Mouse (Mus musculus): ENCODE measurements around the gene Fcgr3. TPM values are rescaled to one million over a fixed set of nuclear protein-coding genes. Genes with fewer than 3 reads are reported as not detected.
"Not testable (repeated sequence)": the region's sequence is repeated elsewhere in the genome, so short reads cannot be mapped to it uniquely, and the experiment has no call there.

Gene Fcgr3
- polyA plus RNA-seq, 1 experiment from 2014 or later = 8.3 TPM

GRCm38 (mm10) chr1:171065768-171066167 is 1.0 kb upstream of the Fcgr3 start:
- peak; percentile 1; the same call in 1 of the 2 replicates for ATAC-seq (ENCODE audit: low FRiP score, low TSS enrichment)
- H3K4me2 ChIP-seq (ENCODE audit: low read length) = peak overlapping the region; percentile 32; the same call in 1 of the 2 replicates
- peaks cover 33% of the 10 kb centered on the region for H3K27me3 ChIP-seq (ENCODE audit: control insufficient read depth, insufficient read depth, low read length)
- not testable (repeated sequence) for H3K9ac ChIP-seq (replicated peaks; ENCODE audit: low read length); H3K4me1 ChIP-seq (ENCODE audit: control insufficient read depth, insufficient read depth, low read length); DNase-seq; H3K9me3 ChIP-seq (ENCODE audit: control insufficient read depth, low read length); H3K36me3 ChIP-seq (ENCODE audit: control insufficient read depth, insufficient read depth, low read length); H3K27ac ChIP-seq (replicated peaks; ENCODE audit: low read depth, low read length)
- 4% methylated on average over 26 of the region's 45 CpGs for WGBS
- H3K4me3 ChIP-seq (replicated peaks; ENCODE audit: low read depth, low read length) = 0 out of 2 replicates have a peak overlapping the region, but pooled peaks have one; percentile 15

- Histone ChIP-seq H3K4me2 (ENCODE audit: low read length) (peak overlapping the region; percentile 49), H3K4me3 (replicated peaks; ENCODE audit: low read depth, low read length) (peak overlapping the region; percentile 23), H3K27me3 (ENCODE audit: control insufficient read depth, insufficient read depth, low read length) (peaks cover 32% of the 10 kb centered on the region)
- not testable (repeated sequence) for DNase-seq; H3K36me3 ChIP-seq (ENCODE audit: control insufficient read depth, insufficient read depth, low read length); H3K9ac ChIP-seq (replicated peaks; ENCODE audit: low read length); H3K9me3 ChIP-seq (ENCODE audit: control insufficient read depth, low read length); H3K27ac ChIP-seq (replicated peaks; ENCODE audit: low read depth, low read length); H3K4me1 ChIP-seq (ENCODE audit: control insufficient read depth, insufficient read depth, low read length)
- WGBS = under 1% methylated on average over 17 of the region's 35 CpGs
- ATAC-seq (ENCODE audit: low FRiP score, low TSS enrichment) = peak; percentile 17
These were observed 480 bp upstream of the Fcgr3 start for GRCm38 (mm10) chr1:171065243-171065587.

GRCm38 (mm10) chr1:171063569-171064490 is 905 bp downstream of the Fcgr3 start:
- H3K27ac ChIP-seq (replicated peaks; ENCODE audit: low read depth, low read length); H3K9me3 ChIP-seq (ENCODE audit: control insufficient read depth, low read length); H3K36me3 ChIP-seq (ENCODE audit: control insufficient read depth, insufficient read depth, low read length); H3K4me1 ChIP-seq (ENCODE audit: control insufficient read depth, insufficient read depth, low read length); H3K9ac ChIP-seq (replicated peaks; ENCODE audit: low read length): not testable (repeated sequence)
- Histone ChIP-seq H3K27me3 (ENCODE audit: control insufficient read depth, insufficient read depth, low read length) (peaks cover 23% of the 10 kb centered on the region), H3K4me2 (ENCODE audit: low read length) (peak overlapping the region; percentile 49), H3K4me3 (replicated peaks; ENCODE audit: low read depth, low read length) (peak overlapping the region; percentile 34)
- peak; percentile 42 for DNase-seq
- WGBS = 8% methylated on average over 37 of the region's 61 CpGs
- peak; percentile 73 for ATAC-seq (ENCODE audit: low FRiP score, low TSS enrichment)

- ATAC-seq (ENCODE audit: low FRiP score, low TSS enrichment) (no peak), DNase-seq (no peak)
- H3K4me1 ChIP-seq (ENCODE audit: control insufficient read depth, insufficient read depth, low read length) = peaks cover 4% of the 10 kb centered on the region; the same call in 1 of the 2 replicates
- no peaks in the 10 kb centered on the region for H3K9me3 ChIP-seq (ENCODE audit: control insufficient read depth, low read length)
- no peak overlapping the region for H3K4me3 ChIP-seq (replicated peaks; ENCODE audit: low read depth, low read length)
- peaks cover 19% of the 10 kb centered on the region for H3K27me3 ChIP-seq (ENCODE audit: control insufficient read depth, insufficient read depth, low read length)
- H3K4me2 ChIP-seq (ENCODE audit: low read length) = no peak overlapping the region
- H3K9ac ChIP-seq (replicated peaks; ENCODE audit: low read length) = no peak overlapping the region
- no peaks in the 10 kb centered on the region for H3K36me3 ChIP-seq (ENCODE audit: control insufficient read depth, insufficient read depth, low read length)
- 91% methylated on average over 3 of the region's 3 CpGs for WGBS
- H3K27ac ChIP-seq (replicated peaks; ENCODE audit: low read depth, low read length) = no peak overlapping the region
These were observed 3.2 kb downstream of the Fcgr3 start for GRCm38 (mm10) chr1:171061566-171061965.

DNA sequence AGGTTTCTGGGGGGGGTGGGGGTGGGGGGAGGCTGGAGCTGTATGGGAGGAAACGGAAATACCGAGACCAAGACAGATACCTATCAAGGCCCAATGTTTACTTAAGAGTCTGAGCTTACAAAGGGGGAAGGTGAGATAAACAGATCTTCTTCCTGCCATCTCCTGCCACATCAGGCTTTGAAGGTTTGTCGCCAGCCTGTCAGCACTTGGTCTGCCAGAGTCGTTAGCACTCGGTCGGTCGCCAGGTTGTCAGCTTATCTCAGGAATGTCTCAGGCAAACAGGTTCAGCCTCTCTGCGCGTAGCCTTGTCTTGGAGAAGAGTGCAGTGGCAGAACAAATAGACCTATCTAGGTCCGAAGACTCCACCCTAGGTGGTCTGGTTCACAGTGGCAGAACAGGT is 4.3 kb downstream of the Fcgr3 start:
- Histone ChIP-seq H3K27me3 (ENCODE audit: control insufficient read depth, insufficient read depth, low read length) (peaks cover 16% of the 10 kb centered on the region), H3K9ac (replicated peaks; ENCODE audit: low read length) (no peak overlapping the region), H3K4me2 (ENCODE audit: low read length) (no peak overlapping the region), H3K9me3 (ENCODE audit: control insufficient read depth, low read length) (no peaks in the 10 kb centered on the region), H3K4me1 (ENCODE audit: control insufficient read depth, insufficient read depth, low read length) (peaks cover 4% of the 10 kb centered on the region; the same call in 1 of the 2 replicates), H3K27ac (replicated peaks; ENCODE audit: low read depth, low read length) (no peak overlapping the region), H3K4me3 (replicated peaks; ENCODE audit: low read depth, low read length) (no peak overlapping the region), H3K36me3 (ENCODE audit: control insufficient read depth, insufficient read depth, low read length) (no peaks in the 10 kb centered on the region)
- 71% methylated on average over 10 of the region's 10 CpGs for WGBS
- no peak for DNase-seq
- no peak for ATAC-seq (ENCODE audit: low FRiP score, low TSS enrichment)

- no peaks in the 10 kb centered on the region for H3K4me1 ChIP-seq (ENCODE audit: control insufficient read depth, insufficient read depth, low read length)
- no peak for ATAC-seq (ENCODE audit: low FRiP score, low TSS enrichment)
- H3K27me3 ChIP-seq (ENCODE audit: control insufficient read depth, insufficient read depth, low read length) = peaks cover 12% of the 10 kb centered on the region
- no peak overlapping the region for H3K4me2 ChIP-seq (ENCODE audit: low read length)
- no peaks in the 10 kb centered on the region for H3K36me3 ChIP-seq (ENCODE audit: control insufficient read depth, insufficient read depth, low read length)
- no peaks in the 10 kb centered on the region for H3K9me3 ChIP-seq (ENCODE audit: control insufficient read depth, low read length)
- DNase-seq = no peak
- H3K4me3 ChIP-seq (replicated peaks; ENCODE audit: low read depth, low read length) = no peak overlapping the region
- H3K9ac ChIP-seq (replicated peaks; ENCODE audit: low read length) = no peak overlapping the region
- no peak overlapping the region for H3K27ac ChIP-seq (replicated peaks; ENCODE audit: low read depth, low read length)
- 82% methylated on average over 2 of the region's 2 CpGs for WGBS
These were observed 5.5 kb downstream of the Fcgr3 start for GRCm38 (mm10) chr1:171059203-171059602.

- no peaks in the 10 kb centered on the region for H3K4me1 ChIP-seq (ENCODE audit: control insufficient read depth, insufficient read depth, low read length)
- no peaks in the 10 kb centered on the region for H3K9me3 ChIP-seq (ENCODE audit: control insufficient read depth, low read length)
- 95% methylated on average over 5 of the region's 5 CpGs for WGBS
- no peak overlapping the region for H3K9ac ChIP-seq (replicated peaks; ENCODE audit: low read length)
- no peak for ATAC-seq (ENCODE audit: low FRiP score, low TSS enrichment)
- H3K4me3 ChIP-seq (replicated peaks; ENCODE audit: low read depth, low read length) = no peak overlapping the region
- no peaks in the 10 kb centered on the region for H3K27me3 ChIP-seq (ENCODE audit: control insufficient read depth, insufficient read depth, low read length)
- H3K36me3 ChIP-seq (ENCODE audit: control insufficient read depth, insufficient read depth, low read length) = no peaks in the 10 kb centered on the region
- no peak overlapping the region for H3K27ac ChIP-seq (replicated peaks; ENCODE audit: low read depth, low read length)
- no peak overlapping the region for H3K4me2 ChIP-seq (ENCODE audit: low read length)
- no peak for DNase-seq
These were observed 7.5 kb downstream of the Fcgr3 start for GRCm38 (mm10) chr1:171057253-171057652.

- H3K4me3 ChIP-seq (replicated peaks; ENCODE audit: low read depth, low read length) = no peak overlapping the region
- ATAC-seq (ENCODE audit: low FRiP score, low TSS enrichment) = no peak
These were observed 11.4 kb downstream of the Fcgr3 start for GRCm38 (mm10) chr1:171053305-171053704.

DNA sequence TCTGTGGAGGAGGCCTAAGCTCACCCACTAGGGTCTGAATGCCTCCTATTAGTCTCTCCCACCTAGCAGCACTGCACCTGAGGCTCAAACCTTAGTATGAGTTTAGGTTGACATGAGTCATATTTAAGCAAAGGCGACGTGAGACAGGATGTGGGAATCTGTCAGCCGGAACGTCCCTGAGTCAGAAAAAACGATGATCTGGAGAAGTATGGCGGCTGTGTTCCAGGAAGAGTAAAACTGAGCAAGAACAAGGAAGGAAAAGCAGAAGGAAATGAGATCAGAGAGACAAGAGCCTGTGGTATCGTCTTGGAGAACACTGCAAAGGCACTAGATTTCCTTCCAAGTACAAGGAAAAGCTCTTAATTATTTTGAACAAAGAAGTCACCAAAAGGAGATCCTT is 14.0 kb downstream of the Fcgr3 start:
- H3K27ac ChIP-seq (replicated peaks; ENCODE audit: low read depth, low read length) = no peak overlapping the region
- H3K9me3 ChIP-seq (ENCODE audit: control insufficient read depth, low read length) = no peaks in the 10 kb centered on the region
- no peak for ATAC-seq (ENCODE audit: low FRiP score, low TSS enrichment)
- no peaks in the 10 kb centered on the region for H3K27me3 ChIP-seq (ENCODE audit: control insufficient read depth, insufficient read depth, low read length)
- 87% methylated on average over 7 of the region's 7 CpGs for WGBS
- H3K9ac ChIP-seq (replicated peaks; ENCODE audit: low read length) = no peak overlapping the region
- H3K4me1 ChIP-seq (ENCODE audit: control insufficient read depth, insufficient read depth, low read length) = no peaks in the 10 kb centered on the region
- no peak overlapping the region for H3K4me2 ChIP-seq (ENCODE audit: low read length)
- DNase-seq = no peak
- no peaks in the 10 kb centered on the region for H3K36me3 ChIP-seq (ENCODE audit: control insufficient read depth, insufficient read depth, low read length)
- no peak overlapping the region for H3K4me3 ChIP-seq (replicated peaks; ENCODE audit: low read depth, low read length)

More at GRCm38 (mm10) chr1:171053305-171053704, 11.4 kb downstream of the Fcgr3 start:
- Histone ChIP-seq H3K9ac (replicated peaks; ENCODE audit: low read length) (no peak overlapping the region), H3K27me3 (ENCODE audit: control insufficient read depth, insufficient read depth, low read length) (no peaks in the 10 kb centered on the region), H3K4me2 (ENCODE audit: low read length) (no peak overlapping the region), H3K9me3 (ENCODE audit: control insufficient read depth, low read length) (no peaks in the 10 kb centered on the region), H3K4me1 (ENCODE audit: control insufficient read depth, insufficient read depth, low read length) (no peaks in the 10 kb centered on the region), H3K36me3 (ENCODE audit: control insufficient read depth, insufficient read depth, low read length) (no peaks in the 10 kb centered on the region), H3K27ac (replicated peaks; ENCODE audit: low read depth, low read length) (no peak overlapping the region)
- WGBS = 84% methylated on average over 6 of the region's 6 CpGs
- DNase-seq = no peak
